Mouse (Mus musculus) small intestine, adult 2 months (tissue): Measurements from ENCODE around the gene Sfmbt1.

Experiments
- CTCF ChIP-seq: fragments of 200-500 bp; IDR thresholded peaks from 2 replicates; pipeline ENCODE4 v1.5.1; 2012; ENCODE audit warnings: low read depth, mild to moderate bottlenecking, control low read depth, inconsistent platforms, low read length, moderate library complexity, mixed read lengths; ENCODE audit not compliant: insufficient replicate concordance, insufficient read length; ENCODE audit errors: extremely low read depth
- POLR2A ChIP-seq: fragments of 200-500 bp; IDR thresholded peaks from 2 replicates; pipeline ENCODE4 v1.6.1; 2012; ENCODE audit warnings: low read depth, mild to moderate bottlenecking, control low read depth, inconsistent platforms, low read length, moderate library complexity

GRCm38 (mm10) chr14:30868826-30869225 lies 154.2 kb downstream of the Sfmbt1 start:
- TF ChIP-seq POLR2A (no peak), CTCF (no peak)
